Mouse (Mus musculus) megakaryocyte, adult 5-6 weeks (primary cell): ENCODE data around the gene Pard3b. TPM values are rescaled to one million over a fixed set of nuclear protein-coding genes. Genes with fewer than 3 reads are reported as not detected.

Source experiments
- ATAC-seq: 2 replicates; pipeline ENCODE4 v1.8.0; 2016; ENCODE audit warnings: mild to moderate bottlenecking, inconsistent platforms; ENCODE audit not compliant: poor library complexity, severe bottlenecking
- total RNA-seq, 2 experiments: library from RNA; stranded (forward) in 1 of 2; stranded (reverse) in 1 of 2; fragments of 153-499, 151-499 nt in 1 of 2; fragments of 221-1000, 200-1000 nt in 1 of 2; gene quantifications; 2 replicates each; pipeline versions ENCODE4 v1.2.3 to v1.2.4; 2015 to 2017

Pard3b gene
- 0.36 and 0.45 TPM in 2 replicates for total RNA-seq (2015)
- total RNA-seq (2017), result 0.37 and 0.48 TPM in 2 replicates

DNA sequence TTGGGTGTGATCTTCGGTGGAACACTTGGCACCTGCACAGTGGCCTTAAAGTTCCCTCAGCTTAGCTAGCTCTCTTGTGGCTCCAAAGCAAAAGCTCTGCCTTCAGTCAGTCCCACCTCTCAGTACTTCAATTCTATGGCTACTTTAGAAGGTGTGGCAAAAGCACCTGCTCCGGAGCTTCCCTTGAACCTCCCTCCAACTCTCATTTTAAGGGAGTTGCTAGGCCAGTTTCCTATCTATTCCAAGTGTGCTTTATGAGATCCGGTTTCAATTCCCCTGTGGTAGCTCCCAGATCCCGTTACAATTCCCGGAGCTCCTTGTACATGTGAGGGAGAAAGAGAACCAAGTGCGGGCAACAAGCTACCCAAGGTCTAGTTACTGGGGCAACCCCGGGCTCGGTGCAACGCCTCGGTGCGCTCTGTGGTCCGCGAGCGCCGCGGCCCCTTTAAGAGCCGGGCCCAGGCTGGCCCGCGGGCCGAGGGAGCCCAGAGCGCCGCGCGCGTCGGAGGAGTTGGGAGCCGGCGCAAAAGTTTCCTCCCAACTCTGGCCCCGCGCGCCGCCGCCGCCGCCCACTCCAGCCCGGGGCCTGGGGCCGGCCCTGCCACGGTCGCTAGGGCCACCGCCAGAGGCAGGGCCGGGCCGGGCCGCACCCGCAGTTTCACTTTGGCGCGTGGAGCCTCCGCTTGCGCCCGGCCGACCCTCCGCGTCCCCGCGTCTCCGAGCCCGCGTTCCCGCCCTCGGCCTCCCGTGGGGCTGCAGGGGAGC is at the start of gene Pard3b:
TSS of gene Pard3b (plus strand) at position 478 of the 765 bp plus-strand sequence.
- peak; percentile 82 for ATAC-seq

DNA sequence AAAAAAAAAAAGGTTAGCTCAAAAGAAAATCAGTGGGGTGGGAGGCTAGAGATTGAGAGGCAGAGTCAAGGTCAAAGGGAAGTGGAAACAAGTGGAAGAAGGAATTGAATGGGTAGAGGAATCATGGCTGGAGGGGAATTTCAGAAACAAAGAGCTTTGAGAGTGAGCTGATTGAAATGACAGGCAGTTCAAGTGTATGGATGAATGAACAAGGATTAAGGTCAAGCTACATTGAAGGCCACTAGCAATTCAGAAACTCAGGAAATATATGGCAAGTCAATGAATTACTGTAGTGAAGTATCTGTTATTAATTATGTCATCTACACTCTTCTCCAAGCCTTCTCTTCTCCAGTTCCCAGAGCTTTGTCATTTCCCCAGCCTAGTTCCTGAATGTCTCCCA is 22.4 kb upstream of the Pard3b start:
- no peak for ATAC-seq

DNA sequence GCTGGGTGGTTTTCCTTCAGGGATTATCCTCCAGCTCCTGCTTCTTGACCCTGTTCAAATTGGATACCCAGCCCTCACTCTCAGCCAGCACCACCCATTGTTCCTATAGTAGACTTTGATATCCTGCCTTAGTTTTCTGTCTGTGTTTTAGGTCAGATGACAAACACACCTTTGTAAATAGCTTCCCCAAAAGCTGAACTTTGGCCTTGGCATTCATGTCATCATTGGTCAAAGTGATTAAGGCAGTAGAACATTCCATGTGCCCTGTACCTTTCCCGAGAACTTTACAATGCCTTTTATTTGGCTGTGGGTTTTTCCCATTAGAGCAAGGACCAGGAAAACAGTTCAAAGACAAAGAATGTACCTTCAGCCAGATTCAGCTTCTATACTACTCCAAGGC is 18.0 kb upstream of the Pard3b start:
- ATAC-seq, result no peak

DNA sequence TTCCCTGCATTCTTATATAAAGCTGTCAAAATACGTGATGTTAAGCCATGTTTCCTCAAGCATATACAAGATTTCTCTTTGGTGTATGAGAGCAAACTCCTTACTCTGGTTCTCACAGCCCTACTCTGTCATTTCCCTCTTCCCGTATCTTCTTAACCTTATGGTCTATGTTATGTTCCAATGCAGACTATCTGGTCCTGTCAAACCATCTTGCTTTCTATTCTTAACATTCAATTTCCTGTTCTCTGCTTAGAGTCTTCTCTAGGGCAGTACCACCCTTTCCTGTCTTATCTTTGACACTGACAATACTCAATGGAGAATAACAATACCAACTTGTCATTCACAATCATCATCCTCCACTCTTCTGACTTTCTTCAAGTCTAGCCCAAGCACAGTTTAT is 8.8 kb upstream of the Pard3b start:
- ATAC-seq, result no peak

DNA sequence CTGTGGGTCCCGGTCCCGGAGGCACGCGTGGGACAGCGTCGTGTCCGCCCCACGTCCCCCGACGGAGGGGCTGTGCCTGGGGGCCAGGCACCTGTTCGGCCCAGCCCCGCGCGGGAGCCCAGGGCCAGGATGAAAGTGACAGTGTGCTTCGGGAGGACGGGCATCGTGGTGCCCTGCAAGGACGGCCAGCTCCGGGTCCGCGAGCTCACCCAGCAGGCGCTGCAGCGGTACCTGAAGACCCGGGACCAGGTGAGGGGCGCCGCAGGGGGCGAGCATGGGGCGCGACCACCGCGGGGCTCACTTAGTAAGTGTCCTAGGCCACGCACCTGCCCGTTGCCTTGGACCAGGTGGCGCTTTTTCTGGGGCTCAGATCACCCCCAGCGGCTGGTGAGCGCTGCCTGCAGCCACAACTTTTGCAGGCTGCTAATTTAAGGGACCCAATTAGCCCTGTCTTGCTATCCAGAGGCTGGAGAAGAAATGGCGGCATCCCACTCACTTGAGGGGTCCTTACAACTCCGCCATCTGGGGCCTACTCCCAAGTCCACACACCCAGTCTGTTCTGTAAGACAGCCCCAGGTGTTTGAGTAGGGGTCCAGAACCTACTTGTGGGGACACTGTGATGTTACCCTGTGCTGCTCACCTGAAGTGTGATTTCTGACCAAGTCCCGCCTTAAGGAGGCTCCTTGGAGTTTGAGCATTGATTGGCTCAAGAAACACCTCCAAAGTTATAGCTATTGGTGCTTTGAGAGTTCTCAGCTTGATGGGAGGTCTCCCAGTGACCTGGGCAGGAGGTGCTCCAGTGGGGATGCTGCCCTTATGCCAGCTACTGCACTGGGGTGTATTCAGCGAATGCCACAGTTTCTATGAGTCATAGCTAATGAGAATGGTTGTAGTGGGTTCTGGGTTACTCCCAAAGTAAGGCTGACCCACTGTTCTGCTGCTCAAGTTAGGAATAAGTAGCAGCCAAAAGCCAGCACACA is 780 bp downstream of the Pard3b start:
- ATAC-seq, result no peak

DNA sequence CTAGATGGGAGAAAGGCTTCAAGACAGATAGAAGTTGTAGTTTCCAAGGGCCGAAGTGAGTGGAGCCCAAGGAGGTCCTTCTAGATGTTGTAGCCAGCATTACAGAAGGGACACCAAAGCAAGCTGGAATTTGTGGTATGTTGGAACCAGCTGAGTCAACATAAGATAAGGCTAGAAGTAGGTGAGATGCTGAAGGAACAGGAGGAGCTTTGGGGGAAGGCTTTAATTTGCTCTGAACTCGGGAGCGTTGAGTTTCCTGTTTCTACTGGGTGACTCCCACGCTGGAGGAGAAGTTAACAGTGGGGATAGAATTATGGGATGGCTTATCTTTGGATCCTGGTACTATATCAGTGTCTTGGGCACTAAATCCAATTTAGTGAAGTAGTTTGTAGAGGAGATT is 3.3 kb downstream of the Pard3b start:
- ATAC-seq, result no peak

DNA sequence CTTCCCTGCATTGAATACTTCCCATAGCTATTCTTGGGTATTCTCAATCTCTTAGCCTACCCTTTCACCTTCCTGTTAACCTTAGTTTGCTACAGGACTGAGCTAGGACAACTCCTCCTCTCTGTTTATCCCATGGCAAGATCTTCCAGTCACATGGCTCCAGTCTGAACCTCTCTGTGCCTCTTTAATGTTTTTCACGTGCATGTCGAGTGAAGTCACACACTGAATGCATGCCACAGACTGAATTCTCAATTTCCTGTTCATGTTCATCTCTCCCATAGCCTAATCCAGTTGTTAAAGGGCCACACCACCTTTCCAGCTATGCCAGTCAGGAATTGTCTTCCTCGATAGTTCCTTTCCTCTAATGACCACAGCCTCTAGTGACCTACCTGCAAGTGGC is 6.4 kb downstream of the Pard3b start:
- ATAC-seq, result no peak

DNA sequence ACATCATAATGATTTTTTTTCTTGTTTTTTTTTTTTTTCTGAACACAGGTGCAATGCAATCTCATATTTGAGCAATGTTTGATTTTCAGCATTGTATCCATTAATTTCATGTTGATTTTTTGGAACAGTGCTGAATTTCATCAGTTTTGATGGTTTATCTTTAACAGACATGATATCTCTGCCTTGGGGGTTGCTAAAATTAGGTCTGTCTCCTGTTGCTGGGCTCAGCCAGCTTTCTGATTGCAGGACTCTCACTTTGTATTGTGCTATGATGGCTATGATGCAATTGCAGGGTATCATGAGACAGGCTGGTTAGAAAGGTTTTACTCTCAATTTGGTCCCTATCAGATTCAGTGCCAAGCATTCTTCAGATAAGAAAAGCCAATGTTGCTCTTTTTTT is 11.3 kb downstream of the Pard3b start:
- ATAC-seq, result no peak

DNA sequence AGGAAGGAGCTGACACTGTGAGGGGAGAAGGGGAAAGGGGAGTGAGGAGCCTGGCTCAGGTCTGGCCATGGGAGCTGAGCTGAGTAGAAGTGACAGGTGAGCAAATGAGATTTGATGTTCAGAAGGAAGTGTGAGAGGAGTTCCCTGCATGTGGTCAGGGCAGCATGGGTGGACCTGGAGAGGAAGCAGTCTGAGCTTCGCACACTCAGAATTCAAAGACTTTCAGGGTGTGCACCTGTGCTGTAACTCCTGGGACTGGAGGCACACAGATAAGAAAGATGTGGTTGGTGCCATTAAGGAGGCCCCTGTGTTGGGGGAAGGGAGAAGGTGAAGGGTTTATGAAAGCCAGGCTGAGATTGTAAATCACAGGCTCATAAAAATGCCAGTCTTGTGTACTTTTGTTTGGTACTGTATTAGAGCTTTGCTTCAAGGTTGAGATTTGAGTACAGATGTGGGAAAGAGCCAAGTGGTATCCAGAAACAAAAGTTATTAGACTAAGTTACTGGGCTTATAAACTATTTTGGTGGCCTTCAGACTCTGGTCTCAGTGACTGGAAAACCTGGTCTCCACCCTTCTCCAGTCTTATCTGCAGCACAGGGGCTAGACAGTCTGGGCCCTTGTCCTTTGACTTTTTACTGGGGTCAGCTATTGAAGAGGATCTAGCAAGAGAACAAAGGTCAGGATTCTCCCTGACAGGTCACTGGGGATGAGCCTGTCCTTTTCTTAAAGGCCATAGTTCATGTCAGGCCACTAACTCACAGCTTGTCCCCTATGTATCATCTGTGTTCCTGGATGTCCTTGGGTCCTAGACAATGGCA is 13.0 kb downstream of the Pard3b start:
- no peak for ATAC-seq

DNA sequence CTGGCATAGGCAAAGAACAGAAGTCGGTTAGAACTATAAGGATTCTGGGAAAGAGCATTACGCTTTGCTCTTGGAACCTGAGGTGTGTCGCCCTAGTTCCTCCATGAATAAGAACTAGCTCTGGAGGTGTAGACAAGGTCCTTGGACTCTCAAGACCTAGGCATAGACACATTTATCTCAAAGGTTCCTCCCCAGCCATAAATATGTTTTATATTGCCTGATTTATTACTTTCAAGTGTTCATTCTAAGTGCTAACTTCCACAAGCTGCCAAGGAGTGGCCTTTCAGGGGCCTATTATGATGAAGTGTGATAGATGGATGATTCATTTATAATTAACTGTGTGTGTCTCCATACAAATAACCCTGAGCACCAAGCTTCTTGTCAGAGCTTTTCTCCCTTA is 19.1 kb downstream of the Pard3b start:
- no peak for ATAC-seq

DNA sequence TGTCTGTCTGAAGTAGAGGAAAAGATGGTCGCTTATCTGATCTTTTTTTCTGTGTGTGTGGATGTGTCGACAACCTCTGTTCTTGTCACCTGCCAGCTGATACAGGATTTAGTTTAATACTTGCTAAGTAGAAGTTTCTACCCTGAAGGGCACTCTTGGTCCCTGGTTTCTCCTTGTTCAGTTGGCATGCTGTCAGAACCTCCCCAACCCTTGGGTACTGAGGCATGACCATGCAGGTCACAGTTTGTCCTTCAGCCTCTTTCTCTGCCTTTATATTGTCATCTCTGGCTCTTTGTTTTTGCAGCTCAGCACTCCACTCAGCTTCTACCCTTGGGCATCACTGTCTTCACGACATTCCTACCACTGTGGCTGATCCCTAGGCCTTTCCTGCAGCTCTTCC is 21.3 kb downstream of the Pard3b start:
- no peak for ATAC-seq

DNA sequence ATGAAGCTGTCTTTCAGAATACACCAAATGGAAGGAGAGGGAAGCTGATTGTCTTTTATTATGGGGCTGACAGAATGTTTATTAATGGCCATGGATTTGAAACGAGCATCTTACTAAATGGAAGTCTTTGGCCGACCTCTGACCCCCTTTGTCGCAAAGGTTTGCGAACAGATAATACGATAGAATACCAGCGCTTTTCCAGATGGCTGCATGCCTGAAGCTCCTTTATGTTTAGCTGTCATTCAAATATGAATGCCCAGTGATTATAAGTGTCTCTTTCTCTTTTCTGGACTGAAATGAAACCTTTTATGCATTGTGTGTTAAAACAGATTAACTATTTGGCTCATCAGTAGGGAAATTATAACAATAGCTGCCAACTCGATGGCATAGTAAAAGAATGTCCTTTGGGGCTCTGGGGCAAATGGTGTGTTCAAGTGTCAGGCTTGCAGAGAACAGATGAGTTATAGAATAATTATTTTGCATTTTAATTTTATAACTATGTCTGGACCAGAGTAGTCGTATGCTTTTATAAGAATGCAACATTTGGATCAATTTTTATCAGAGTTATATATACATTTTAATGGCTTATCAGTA is 46.7 kb downstream of the Pard3b start:
- no peak for ATAC-seq

DNA sequence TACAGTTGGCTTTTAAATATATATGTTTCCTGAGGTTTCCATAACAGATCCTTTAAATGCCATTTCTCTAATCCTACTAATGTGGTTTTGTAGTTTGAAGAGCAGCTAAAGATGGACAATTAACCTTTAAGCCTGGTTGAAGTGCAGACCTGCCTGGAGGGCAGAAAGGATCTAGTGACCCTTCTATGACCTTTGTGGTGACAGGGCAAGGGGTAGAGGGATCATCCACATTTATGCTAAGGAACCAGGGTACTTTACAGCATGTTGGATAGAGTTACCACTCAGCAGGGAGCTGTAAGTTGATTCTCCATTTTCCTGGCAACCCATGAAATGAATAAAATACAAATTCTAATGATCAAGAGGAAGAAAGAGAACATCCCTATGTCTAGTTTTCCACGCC is 47.3 kb downstream of the Pard3b start:
- no peak for ATAC-seq

DNA sequence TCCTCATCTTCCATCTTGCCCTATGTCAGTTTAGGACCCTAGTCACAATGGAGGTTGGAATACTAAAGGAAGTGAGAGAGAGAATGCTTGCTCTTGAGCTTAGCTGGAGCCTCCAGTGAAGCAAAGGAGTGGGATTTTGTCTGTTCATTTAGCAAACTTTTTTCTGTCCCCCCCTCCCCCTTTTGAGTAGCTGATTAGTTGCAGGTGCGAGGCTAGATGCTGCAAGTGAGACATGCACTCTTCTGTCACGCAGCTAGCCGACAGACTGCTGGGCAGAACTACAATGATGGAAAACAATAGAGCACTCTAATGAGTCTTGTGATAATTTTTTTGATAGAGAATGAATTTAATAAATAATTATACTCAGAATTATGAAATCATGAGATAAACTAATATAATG is 49.7 kb downstream of the Pard3b start:
- ATAC-seq, result no peak

DNA sequence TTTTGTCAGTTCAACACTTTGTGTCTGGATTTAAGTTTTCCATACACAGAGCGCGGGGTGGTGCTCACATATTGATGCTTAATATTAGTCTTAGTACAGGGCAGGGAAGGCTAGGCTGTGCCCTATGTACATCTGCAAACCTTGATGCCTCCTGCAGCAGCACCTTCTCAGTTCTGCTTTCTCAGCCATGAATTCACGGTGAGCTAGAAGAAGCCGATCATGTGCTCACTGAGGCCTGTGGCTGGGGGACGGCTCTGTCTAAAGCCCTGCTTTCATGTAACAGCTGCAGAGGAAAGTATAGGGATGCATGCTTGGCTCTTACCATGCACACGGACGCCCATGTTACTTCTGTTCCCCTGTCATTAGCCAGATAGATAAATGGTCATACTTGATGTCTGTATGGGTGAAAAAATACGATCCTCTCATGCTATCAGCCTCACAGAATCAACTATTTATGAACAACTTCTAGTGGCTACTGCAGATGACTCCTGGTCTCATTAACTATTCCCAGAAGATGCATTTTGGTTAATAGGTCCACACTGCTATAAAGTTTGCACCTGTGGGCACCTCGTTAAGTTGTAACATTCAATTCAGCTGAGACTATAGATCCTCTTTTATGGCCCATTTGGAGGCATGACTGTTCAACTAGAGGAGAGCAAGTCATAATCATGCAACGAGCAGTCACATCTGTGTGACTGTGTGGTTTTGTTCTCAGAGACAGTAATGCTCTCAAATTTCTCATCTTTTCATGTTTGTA is 60.0 kb downstream of the Pard3b start:
- ATAC-seq, result no peak

DNA sequence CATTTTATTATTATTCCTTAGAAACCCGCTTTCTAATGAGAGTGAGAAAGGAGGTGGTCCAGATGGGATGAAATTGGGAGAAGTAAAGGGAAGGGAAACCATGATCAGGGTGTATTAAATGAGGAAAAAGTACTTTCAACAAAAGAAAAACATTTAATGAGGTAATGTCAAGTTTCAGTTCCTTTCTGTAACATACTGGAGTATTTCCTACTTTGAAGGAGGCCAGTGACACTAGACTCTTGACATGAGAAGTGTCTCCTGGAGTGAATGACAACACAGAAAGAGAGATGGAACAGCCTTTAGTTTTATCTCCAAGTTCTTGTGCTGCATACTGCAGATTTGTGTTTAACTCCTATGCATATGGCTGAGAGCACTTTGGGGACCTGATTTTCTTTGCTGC is 71.2 kb downstream of the Pard3b start:
- peak; percentile 89 for ATAC-seq

DNA sequence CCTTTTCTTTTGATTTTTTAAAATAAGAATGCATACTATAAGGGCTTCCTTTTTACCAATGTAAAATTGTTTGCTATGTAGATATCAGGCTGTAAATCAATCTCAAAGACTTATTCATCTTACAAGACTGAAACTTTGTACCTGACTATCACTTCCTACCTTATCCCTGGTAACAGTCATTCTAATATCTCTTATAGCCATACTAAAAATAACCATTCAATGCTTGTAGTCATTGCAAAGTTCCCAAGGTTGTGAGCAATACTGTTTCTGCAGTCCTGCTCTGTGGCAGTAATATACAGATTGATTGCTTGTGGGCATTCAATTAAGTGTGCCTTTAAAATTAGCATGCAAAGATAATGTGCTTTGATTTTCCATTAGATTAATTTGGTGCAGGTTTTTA is 72.9 kb downstream of the Pard3b start:
- ATAC-seq, result no peak

DNA sequence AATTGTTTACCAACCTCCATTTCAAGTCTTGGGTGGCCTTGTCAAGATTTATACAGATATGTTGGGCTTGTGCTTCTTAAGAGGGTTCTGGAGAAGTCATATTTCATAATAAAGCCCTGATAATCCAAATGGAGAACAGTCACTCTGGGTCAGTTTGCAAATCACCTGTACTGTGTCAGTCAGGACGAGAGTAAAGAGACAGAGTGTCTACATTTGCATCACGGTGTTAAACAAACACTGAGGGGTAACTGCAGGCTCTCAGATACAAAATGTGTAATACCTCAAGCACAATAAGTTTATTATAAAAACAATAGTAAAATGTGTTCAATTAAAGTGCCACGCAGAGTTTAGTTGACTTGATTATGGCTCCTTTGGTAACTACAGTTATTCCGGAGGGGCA is 91.0 kb downstream of the Pard3b start:
- no peak for ATAC-seq

DNA sequence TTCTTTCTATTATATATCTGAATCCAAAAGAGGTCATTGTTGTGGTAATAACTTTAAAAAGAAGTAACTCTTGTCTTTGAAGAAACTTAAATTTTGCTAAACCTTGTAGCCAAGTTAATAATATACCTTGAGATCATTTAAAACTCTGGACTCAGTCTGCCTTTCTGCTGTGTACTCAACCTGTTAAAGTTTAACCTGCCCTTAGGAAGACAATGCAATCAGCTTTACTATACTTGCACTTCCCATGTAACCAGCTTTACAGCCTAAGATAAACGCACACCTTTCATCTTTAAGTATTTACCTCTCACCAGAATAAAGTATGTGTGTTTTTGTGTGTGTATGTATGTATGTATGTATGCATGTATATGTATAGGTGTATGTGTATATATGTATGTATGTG is 97.9 kb downstream of the Pard3b start:
- ATAC-seq, result no peak

DNA sequence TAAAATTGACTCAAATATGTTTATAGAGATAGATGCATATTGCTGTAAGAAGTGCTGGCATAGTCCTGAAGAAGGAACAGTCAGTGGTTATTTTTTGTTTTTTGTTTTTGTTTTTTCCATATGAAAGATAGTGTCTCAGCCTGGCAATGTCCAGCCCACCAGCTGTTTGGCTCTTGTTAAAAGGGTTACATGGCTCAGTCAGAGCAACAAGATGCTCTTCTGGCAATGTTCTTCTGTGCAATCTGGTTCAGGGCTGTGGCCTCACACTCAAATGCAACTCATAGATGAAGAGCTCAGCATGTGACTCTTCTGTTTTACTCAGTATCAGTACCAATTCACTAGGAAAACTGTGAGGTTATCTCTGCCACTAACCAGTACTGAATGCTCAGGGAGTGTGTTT is 104.2 kb downstream of the Pard3b start:
- no peak for ATAC-seq
